Mouse (Mus musculus) heart, adult 2 months (tissue): ENCODE measurements around the gene Ifi27l2b.

ENCODE experiments used
- CTCF ChIP-seq: fragments of 200-600 bp; IDR thresholded peaks from 2 replicates; pipeline ENCODE4 v1.8.1; 2022; ENCODE audit warnings: antibody characterized with exemption, mild to moderate bottlenecking, moderate library complexity
- EP300 ChIP-seq: fragments of 200-500 bp; IDR thresholded peaks from 2 replicates; pipeline ENCODE4 v1.6.1; 2011; ENCODE audit warnings: low read depth, low read length, control low read depth; ENCODE audit not compliant: insufficient read depth
- POLR2A ChIP-seq: fragments of 200-500 bp; IDR thresholded peaks from 2 replicates; pipeline ENCODE4 v1.6.1; 2011; ENCODE audit warnings: mild to moderate bottlenecking, low read depth, low read length, control low read depth; ENCODE audit not compliant: insufficient read depth

- TF ChIP-seq POLR2A (no peak), EP300 (no peak), CTCF (no peak)
Measured at GRCm38 (mm10) chr12:103407720-103408119, 49.3 kb downstream of the Ifi27l2b start, which contains the start of gene 9330161L09Rik.
